Mouse (Mus musculus): Measurements from ENCODE around the gene Ap5b1. TPM values are rescaled to one million over a fixed set of nuclear protein-coding genes. Genes with fewer than 3 reads are reported as not detected.

The Ap5b1 gene
- total RNA-seq, 2 experiments from 2014 or later: 6.3 to 7.3 TPM

GRCm38 (mm10) chr19:5609547-5610404 lies 42.0 kb downstream of the Ap5b1 start, which contains the start of gene Kat5:
TSS of gene Kat5 (minus strand) at chr19:5610237.
- peak; percentile 92 for DNase-seq

DNA sequence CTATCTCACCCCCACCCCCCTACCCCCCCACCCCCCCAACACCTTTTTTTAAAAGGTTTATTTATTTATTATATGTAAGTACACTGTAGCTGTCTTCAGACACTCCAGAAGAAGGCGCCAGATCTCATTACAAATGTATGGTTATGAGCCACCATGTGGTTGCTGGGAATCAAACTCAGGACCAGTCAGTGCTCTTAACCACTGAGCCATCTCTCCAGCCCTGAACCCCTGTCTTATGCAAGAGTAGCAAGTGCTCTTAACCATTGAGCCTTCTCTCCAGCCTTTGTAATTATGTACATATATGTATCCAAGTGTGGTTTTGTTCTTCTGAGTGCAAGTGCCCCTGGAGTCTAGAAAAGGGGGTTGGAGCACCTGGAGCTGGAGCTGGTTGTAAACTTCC lies 44.1 kb downstream of the Ap5b1 start:
- no peak for DNase-seq

GRCm38 (mm10) chr19:5612762-5613411 lies 45.1 kb downstream of the Ap5b1 start:
- DNase-seq: no peak

- DNase-seq: no peak
These were observed 47.1 kb downstream of the Ap5b1 start for GRCm38 (mm10) chr19:5614953-5615352.

DNA sequence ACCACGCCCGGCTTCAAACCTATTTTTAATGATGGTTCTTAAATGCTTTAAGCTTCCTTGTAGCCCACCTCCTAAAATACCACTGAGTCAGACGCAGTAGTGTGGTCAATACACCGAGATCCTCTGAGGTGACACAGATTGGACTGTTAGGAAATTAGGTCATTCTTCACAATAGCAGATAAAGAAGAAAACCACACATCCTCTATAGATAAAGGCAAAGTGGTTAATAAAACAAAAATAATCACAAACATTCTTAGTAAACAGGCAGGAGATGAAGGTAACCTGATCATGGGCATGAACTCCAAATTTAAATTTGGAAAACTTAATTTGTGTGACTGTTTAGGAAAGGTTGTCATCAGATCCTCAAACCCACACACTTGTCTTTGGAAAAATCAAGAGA lies 52.2 kb downstream of the Ap5b1 start:
- DNase-seq: no peak

Other genes starting within 250 kb of the Ap5b1 start
- gene Catsper1, start 232.3 kb upstream of the Ap5b1 start, total RNA-seq (2021): not detected
- 1 to 10 TPM; 1.4 to 2.4 TPM for gene Cst6, start 218.5 kb upstream of the Ap5b1 start, total RNA-seq (2021)
- gene Eif1ad, start 201.3 kb upstream of the Ap5b1 start, total RNA-seq (2021): 10 to 100 TPM; 33.6 to 37.8 TPM
- 100 to 1,000 TPM; 165 to 169 TPM for gene Banf1, start 200.9 kb upstream of the Ap5b1 start, total RNA-seq (2021)
- 10 to 100 TPM; 63.6 to 65.1 TPM for gene Sart1, start 179.3 kb upstream of the Ap5b1 start, total RNA-seq (2021)
- not detected for gene Tsga10ip, start 165.5 kb upstream of the Ap5b1 start, total RNA-seq (2021)
- 100 to 1,000 TPM; 246 to 264 TPM for gene Drap1, start 143.0 kb upstream of the Ap5b1 start, total RNA-seq (2021)
- 10 to 100 TPM; 42.5 to 43.8 TPM for gene AI837181, start 142.9 kb upstream of the Ap5b1 start, total RNA-seq (2021)
- under 1 TPM in 1 of 2 experiments, not detected in 1; 0.18 TPM for gene Fosl1, start 120.5 kb upstream of the Ap5b1 start, total RNA-seq (2021)
- 10 to 100 TPM in 1 of 2 experiments, 1 to 10 TPM in 1; 9.4 to 11.5 TPM for gene Ccdc85b, start 110.1 kb upstream of the Ap5b1 start, total RNA-seq (2021)
- 10 to 100 TPM; 74.9 to 99.3 TPM for gene Fibp, start 107.4 kb upstream of the Ap5b1 start, total RNA-seq (2021)
- 1 to 10 TPM; 1.4 to 1.8 TPM for gene Ctsw, start 99.5 kb upstream of the Ap5b1 start, total RNA-seq (2021)
- gene Efemp2, start 94.1 kb upstream of the Ap5b1 start, total RNA-seq (2021): 10 to 100 TPM; 48.8 to 50.9 TPM
- 10 to 100 TPM; 25.2 to 27.4 TPM for gene Mus81, start 79.6 kb upstream of the Ap5b1 start, total RNA-seq (2021)
- 100 to 1,000 TPM; 651 to 659 TPM for gene Cfl1, start 77.6 kb upstream of the Ap5b1 start, total RNA-seq (2021)
- 1 to 10 TPM; 1.2 to 2.7 TPM for gene 1700020D05Rik, start 64.2 kb upstream of the Ap5b1 start, total RNA-seq (2021)
- gene Snx32, start 57.5 kb upstream of the Ap5b1 start, total RNA-seq (2021): 10 to 100 TPM in 1 of 2 experiments, 1 to 10 TPM in 1; 8.0 to 12.3 TPM
- gene Ovol1, start 7.4 kb upstream of the Ap5b1 start, total RNA-seq (2021): not detected
- gene Rnaseh2c, start 33.8 kb downstream of the Ap5b1 start, total RNA-seq (2021): 100 to 1,000 TPM in 1 of 2 experiments, 10 to 100 TPM in 1; 98.8 to 108 TPM
- 10 to 100 TPM; 49.9 to 52.2 TPM for gene Kat5, start 42.2 kb downstream of the Ap5b1 start, total RNA-seq (2021)
- gene Rela, start 69.5 kb downstream of the Ap5b1 start, total RNA-seq (2021): 10 to 100 TPM; 54.1 to 55.7 TPM
- 10 to 100 TPM; 52.5 to 68.0 TPM for gene Sipa1, start 95.7 kb downstream of the Ap5b1 start, total RNA-seq (2021)
- gene Map3k11, start 120.7 kb downstream of the Ap5b1 start, total RNA-seq (2021): 10 to 100 TPM; 49.2 to 50.6 TPM
- 10 to 100 TPM; 54.8 to 85.4 TPM for gene Pcnx3, start 120.9 kb downstream of the Ap5b1 start, total RNA-seq (2021)
- not detected for gene Kcnk7, start 136.3 kb downstream of the Ap5b1 start, total RNA-seq (2021)
- 10 to 100 TPM; 29.8 to 48.9 TPM for gene Ehbp1l1, start 158.3 kb downstream of the Ap5b1 start, total RNA-seq (2021)
- 10 to 100 TPM; 47.0 to 59.8 TPM for gene Fam89b, start 161.6 kb downstream of the Ap5b1 start, total RNA-seq (2021)
- 100 to 1,000 TPM; 185 to 250 TPM for gene Ltbp3, start 172.9 kb downstream of the Ap5b1 start, total RNA-seq (2021)
- gene Scyl1, start 203.4 kb downstream of the Ap5b1 start, total RNA-seq (2021): 10 to 100 TPM; 86.7 to 96.5 TPM